Mouse (Mus musculus) gonadal fat pad, adult 2 months (tissue): Measurements from ENCODE around the gene Ube4b. TPM values are rescaled to one million over a fixed set of nuclear protein-coding genes. Genes with fewer than 3 reads are reported as not detected.
"Not testable (repeated sequence)": the region's sequence is repeated elsewhere in the genome, so short reads cannot be mapped to it uniquely, and the experiment has no call there.

Source experiments
- DNase-seq: peaks from one replicate; pipeline ENCODE4 v3.0.0-alpha.2; 2012; ENCODE audit warnings: low read depth
- polyA plus RNA-seq: library from polyadenylated mRNA; depleted of rRNA; stranded (reverse); fragments of >200 nt; gene quantifications from 2 replicates; pipeline ENCODE4 v1.2.3, GENCODE M21; 2012

Ube4b gene
- polyA plus RNA-seq, 1 experiment = 46.6 TPM

GRCm38 (mm10) chr4:149431887-149432286, 5.3 kb upstream of the Ube4b start:
- DNase-seq = not testable (repeated sequence)

GRCm38 (mm10) chr4:149429592-149429991, 3.0 kb upstream of the Ube4b start:
- DNase-seq = no peak

- DNase-seq = no peak
These were observed 702 bp downstream of the Ube4b start for GRCm38 (mm10) chr4:149425801-149426292.

GRCm38 (mm10) chr4:149424755-149425154, 1.8 kb downstream of the Ube4b start:
- no peak for DNase-seq

- no peak for DNase-seq
These were observed 8.6 kb downstream of the Ube4b start for GRCm38 (mm10) chr4:149417854-149418365.

- DNase-seq = no peak
These were observed 9.6 kb downstream of the Ube4b start for GRCm38 (mm10) chr4:149416986-149417385.

- DNase-seq = no peak
These were observed 10.1 kb downstream of the Ube4b start for GRCm38 (mm10) chr4:149416417-149416816.

GRCm38 (mm10) chr4:149415651-149416169, 10.8 kb downstream of the Ube4b start:
- DNase-seq = no peak

DNA sequence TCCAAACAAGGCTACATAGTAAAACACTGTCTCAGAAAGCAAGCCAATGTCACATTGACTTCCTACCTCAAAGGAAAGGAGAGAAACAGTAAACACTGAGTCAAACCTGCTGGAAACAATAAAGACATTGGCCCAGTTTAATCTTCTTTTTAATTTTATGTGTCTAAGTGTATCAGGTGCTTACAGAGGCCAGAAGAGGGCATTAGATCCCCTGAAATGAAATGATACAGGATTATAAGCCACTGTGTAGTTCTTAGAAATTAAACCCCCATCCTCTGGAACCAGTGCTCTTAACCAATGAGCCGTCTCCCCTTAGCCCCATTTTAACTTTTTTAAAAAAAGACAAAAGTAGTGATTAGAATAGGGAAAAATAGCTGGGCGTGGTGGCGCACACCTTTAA, 12.3 kb downstream of the Ube4b start:
- DNase-seq = no peak

GRCm38 (mm10) chr4:149409759-149410158, 16.8 kb downstream of the Ube4b start:
- DNase-seq = no peak

GRCm38 (mm10) chr4:149408331-149408730, 18.2 kb downstream of the Ube4b start:
- DNase-seq = no peak

DNA sequence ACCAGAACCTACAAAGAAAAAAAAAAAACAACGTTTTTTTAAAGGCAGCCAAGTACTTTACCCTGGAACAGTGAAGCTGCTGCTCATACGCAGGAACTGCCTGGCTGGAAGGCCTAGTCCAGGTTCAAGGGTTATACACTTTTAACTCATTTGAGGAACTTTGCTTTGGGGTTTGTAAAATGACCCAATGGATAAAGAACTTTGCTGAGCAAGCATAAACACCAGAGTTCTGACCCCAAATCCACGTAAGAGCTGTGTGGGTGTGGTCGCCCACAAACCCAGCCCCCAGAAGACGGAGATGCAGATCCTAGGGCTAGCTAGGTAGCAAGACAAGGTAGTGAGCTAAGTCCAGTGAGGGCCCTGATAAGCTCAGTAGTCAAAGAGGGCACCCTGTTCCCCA, 19.1 kb downstream of the Ube4b start:
- no peak for DNase-seq

- no peak for DNase-seq
These were observed 20.7 kb downstream of the Ube4b start for GRCm38 (mm10) chr4:149405713-149406443.

DNA sequence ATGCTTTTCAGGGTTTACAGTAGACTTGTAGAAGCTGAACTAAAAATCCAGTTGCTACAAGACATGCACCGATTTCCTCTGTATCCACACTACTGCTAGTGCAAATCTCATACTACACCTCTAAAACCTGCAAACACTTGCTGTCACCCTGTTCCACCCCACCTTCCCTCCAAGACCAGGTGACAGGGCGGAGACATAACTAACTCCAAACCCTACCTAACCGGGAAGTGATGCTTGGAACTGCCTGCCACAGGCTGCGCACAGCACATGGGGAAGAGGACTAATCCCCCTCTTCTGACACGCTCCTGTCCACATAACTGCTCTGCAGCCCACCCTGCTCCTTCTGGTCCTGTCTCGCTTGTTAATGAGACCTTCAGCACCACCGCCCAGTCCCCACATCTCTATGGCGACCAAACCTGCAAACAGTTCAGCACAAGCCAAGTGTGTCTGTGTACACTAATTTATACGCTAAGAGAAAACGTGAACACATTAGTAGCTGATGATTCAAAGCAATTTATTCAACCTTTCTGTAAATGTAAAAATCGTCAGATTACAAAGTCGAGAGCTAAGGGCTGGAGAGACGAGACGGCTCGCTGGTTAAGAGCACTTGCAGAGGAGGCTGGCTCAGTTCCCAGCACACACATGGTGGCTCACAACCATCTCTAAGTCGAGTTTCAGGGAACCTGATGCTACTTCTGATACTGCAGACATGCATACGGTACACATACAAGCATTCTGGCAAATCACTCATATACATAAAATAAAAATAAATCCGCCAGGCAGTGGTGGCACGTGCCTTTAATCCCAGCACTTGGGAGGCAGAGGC, 21.7 kb downstream of the Ube4b start:
- no peak for DNase-seq

DNA sequence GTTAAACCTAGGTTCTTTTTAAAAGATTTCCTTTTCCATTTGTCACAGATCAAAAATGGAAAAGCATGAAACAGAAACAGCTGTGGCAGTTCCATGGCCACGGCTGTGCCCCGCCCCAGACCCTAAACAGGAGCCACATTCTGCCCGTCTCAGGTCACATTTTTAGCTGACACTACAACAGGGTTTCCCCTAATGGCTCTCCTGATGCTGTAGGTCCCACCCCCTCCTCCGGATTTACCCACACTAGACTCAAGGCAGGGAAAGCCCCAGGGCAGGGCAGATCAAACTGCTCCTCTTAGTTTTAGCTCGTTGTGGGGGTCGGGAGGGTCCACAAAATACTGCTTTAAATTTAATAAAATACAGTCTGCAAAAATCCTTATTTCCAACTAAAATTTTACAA, 23.5 kb downstream of the Ube4b start:
- no peak for DNase-seq

- DNase-seq = no peak
These were observed 25.0 kb downstream of the Ube4b start for GRCm38 (mm10) chr4:149401591-149401982.

- DNase-seq = no peak
These were observed 25.5 kb downstream of the Ube4b start for GRCm38 (mm10) chr4:149400878-149401590.

- no peak for DNase-seq
These were observed 27.1 kb downstream of the Ube4b start for GRCm38 (mm10) chr4:149399331-149399910.

GRCm38 (mm10) chr4:149398181-149398735, 28.3 kb downstream of the Ube4b start:
- DNase-seq = no peak

- no peak for DNase-seq
These were observed 29.9 kb downstream of the Ube4b start for GRCm38 (mm10) chr4:149396433-149397306.
